Mouse (Mus musculus): ENCODE results near the gene 1110051M20Rik.

The 1110051M20Rik gene

GRCm38 (mm10) chr2:91457656-91458251 lies 13.2 kb upstream of the 1110051M20Rik start:
- DNase-seq = peak; percentile 52 to 68

- DNase-seq = peak; percentile 82 to 87
Observed at GRCm38 (mm10) chr2:91457259-91457655, 12.8 kb upstream of the 1110051M20Rik start, which contains the start of gene Lrp4. Lrp4 (plus strand) TSS chr2:91457511.

DNA sequence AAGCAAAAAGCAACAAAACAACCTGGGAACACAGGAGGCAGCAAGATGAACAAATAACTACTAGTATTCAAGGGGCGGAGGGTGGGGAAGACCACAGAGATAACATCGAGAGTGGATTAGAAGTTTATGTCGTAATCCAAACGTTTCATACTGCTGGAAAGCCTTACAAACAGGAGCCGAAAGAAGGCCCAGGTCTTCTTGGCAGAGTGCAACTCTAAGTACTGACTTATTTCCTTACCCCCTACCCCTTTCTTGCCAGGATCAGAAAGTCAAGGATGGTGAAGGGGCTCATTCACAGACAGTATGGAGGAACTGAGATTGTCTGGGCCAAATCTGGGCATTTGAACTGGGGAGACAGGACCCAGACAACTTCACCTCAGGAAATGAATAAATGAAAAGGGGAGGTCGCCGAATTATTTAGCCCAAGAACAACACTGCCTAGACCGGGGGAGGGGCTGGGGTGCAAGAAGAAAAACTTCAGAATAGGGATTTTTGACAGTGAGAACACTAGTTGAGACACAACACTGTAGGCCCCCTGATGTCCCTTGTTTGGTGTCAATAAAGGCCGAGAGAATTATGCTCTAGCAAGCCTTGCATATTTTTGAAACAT lies 12.1 kb upstream of the 1110051M20Rik start:
- DNase-seq = no peak

DNA sequence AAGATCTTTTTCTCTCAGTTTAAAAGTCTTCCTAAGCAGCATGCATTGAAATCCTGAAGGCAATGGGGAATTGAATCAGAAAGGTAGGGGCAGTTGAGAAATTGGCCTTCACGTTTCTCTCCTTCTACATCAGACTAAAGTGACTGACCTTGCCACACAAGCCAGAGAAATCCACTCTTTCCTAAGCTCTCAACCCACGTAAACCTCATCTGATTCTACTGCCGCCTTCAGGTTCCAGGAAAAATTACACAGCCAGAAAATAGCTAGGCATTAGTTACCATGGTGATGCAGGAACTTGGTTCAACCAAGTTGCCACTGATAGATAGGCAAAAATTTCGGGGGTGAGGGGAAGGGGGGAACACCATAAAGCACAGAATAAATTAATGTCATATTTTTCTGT lies 11.3 kb upstream of the 1110051M20Rik start:
- no peak for DNase-seq

GRCm38 (mm10) chr2:91454434-91454833 lies 9.9 kb upstream of the 1110051M20Rik start:
- DNase-seq = no peak

- DNase-seq = no peak
Observed at GRCm38 (mm10) chr2:91453231-91454075, 8.9 kb upstream of the 1110051M20Rik start.

- no peak for DNase-seq
Observed at GRCm38 (mm10) chr2:91452658-91453057, 8.2 kb upstream of the 1110051M20Rik start.

DNA sequence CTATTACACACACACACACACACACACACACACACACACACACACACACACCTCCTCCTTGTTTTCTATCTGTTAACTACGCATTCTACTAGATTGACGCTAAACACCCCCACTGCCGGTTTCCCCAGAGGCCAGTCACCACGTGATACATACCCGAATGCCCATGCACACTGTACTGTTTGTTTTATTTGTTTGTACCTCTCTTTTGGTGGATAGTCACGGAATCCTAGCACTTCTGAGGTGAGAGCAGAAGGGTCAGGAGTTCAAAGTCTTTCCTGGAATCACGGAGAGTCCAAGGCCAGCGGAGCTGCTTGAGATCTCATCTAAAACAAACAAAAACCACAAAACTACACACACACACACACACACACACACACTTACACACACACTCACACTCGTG lies 5.8 kb upstream of the 1110051M20Rik start:
- no peak for DNase-seq

DNA sequence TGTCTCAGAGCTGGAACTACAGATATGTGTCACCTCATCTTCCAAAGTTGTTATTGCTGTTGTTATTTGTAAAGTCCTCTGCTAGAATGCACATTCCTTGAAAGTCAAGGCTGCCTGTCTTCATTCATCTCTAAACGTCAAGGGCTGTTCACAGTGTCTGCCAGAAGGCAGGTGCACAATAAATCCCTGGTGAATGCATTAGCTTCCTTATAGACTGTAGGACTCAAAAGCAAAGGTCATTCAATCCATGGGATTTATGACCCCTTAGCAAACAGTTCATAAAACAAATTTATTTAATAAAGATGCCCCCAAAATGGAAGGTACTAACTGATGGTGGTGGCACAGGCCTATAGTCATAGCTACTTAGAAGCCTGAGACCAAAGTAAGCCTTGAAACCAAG lies 5.2 kb upstream of the 1110051M20Rik start:
- no peak for DNase-seq

GRCm38 (mm10) chr2:91442241-91442640 lies 2.3 kb downstream of the 1110051M20Rik start:
- DNase-seq = no peak

- no peak for DNase-seq
Observed at GRCm38 (mm10) chr2:91441715-91442114, 2.8 kb downstream of the 1110051M20Rik start.

- DNase-seq = no peak
Observed at GRCm38 (mm10) chr2:91440686-91441085, 3.8 kb downstream of the 1110051M20Rik start.

DNA sequence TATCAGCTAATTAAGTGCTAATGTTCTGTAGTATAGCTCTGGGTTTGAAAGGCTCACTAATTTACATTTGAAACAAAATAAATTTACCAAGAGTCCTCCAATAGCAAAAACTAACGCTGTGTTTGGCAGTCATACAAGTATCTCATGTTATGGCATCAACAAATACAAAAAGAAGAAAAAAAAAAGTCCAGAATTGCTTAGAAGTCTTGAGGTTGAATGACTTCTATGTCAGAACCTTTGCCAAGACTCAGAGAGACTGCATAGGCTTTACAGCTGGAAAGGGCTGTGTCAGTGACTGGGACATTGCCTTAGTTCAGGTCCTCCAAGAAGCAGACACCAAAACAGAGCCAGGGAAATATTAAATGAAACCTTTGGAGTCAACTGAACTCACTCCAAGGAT lies 4.6 kb downstream of the 1110051M20Rik start:
- DNase-seq = no peak

DNA sequence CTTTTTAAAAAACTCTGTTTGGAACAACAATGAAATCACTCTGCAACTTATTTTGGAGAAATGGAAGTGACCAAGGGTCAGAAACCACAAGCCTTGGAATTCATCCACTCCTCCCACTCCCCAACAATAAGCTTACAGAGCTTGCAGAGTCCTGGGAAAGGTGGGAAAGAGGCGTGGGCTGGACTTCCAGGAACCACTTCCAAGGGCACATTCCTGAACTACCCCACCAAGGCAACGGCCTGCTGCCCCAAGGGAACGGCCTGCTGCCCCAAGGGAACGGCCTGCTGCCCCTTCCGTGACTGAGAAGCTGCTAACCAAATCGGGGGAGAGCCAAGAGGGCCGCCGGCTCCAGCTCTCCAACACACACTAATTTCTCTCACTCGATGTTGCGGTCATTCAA lies 5.2 kb downstream of the 1110051M20Rik start:
- DNase-seq = peak in 1 of 2 experiments; percentile 44

DNA sequence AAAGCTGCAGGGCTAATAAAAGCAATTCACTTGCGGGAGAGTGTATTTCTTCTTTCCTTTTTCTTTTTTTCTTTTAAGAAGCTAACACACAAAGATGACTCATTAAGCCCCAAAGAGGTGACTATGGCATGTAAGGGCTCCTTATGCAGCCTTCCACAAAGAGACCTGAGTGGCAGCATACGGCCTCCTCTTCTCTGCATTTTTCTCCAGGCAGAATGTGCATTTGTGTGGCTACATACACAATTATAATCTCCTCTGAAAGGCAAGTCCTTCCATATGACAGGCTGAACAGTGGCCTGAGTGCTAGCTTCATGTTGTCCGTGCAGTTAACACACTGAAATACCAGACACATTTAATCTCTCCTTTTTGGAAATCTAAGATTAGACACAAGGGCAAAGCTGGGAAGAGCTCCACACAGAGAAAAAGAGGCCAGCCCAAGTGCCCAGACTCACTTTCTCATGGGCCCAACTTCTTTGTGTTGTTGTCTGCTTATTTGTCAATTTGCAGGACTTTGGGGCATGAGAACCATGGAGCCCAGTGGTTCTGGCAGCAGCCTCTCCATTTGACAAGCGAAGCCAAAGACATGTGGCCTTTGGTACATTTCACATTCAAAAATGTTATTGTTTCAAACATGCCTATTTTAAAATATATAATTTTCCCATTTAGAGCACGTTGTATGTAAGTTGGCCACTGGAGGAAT lies 7.2 kb downstream of the 1110051M20Rik start:
- no peak for DNase-seq

DNA sequence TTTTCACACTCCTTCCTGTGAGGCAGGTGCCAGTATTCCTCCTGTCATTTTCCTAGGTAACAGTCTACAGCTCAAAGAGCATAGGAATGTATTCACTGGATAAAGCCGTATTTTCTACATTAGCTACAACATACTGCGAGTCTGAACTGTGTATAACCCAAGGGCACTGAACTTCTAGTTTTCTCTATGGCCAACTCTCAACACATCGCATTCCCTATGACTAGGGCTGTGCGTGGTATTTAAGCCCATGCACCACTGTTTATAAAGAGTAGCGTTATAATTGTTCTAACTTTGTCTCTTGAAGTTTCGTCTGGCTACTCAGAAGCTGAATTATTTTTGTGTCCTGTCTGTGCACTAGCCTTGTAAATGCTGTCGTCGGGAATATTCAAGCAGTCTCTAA lies 7.8 kb downstream of the 1110051M20Rik start:
- no peak for DNase-seq

- DNase-seq = no peak
Observed at GRCm38 (mm10) chr2:91430600-91430919, 13.9 kb downstream of the 1110051M20Rik start.

- no peak for DNase-seq
Observed at GRCm38 (mm10) chr2:91429915-91430599, 14.4 kb downstream of the 1110051M20Rik start.

DNA sequence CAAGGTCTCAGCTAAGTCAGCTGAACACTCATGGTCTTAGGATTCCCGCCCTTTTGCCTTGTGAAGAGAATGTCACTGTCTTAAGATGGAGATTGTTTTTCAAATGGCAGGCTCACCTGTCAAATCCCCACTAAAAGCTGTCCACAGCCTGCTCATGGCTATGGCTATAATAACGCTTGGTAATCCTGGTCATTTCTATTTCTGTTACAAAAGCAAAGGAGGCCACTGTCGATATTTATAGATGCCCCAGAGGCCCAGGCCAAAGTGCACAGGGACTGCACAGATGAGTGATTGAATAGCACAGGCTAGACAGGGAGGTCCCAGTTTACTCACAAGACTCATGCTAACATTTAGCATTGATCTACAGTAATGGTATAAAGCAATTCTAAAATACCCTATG lies 15.4 kb downstream of the 1110051M20Rik start:
- DNase-seq = no peak

DNA sequence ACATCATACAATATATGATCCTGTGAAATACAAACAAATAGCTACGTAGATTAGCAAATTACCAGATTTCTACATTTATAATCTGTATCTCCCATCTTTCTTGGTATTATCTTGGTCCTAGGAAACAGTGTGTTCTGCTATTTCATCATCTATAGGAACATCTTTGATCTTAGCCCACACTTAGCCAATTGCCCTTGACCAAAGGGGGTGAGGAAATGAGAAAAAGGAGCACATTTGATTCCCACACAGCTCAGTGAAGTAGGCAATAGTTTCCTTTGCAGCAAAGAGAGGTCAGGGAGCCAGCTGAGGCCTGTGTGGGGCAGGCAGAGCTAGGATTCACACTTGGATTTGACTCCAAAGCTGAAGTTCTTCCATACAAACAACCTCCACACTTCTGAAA lies 18.2 kb downstream of the 1110051M20Rik start:
- no peak for DNase-seq

- DNase-seq = no peak
Observed at GRCm38 (mm10) chr2:91424061-91424720, 20.3 kb downstream of the 1110051M20Rik start.

DNA sequence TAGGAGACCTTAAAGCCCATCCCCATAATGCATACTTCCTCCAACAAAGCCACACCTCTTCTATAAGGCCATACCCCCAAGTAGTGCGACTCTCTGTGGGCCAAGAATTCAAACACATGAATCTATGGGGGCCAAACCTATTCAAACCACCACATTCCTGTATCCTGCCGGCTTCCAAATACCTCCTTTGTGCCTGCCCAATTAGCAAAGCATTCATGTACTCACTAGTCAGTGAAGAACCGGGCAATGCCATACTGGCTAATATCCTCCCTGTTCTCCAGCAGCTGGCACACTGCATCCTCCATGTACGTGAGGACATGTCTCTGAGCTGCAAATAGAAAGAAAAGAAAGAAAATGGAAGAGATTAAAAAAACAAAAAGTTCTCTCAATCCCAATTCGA lies 22.9 kb downstream of the 1110051M20Rik start:
- DNase-seq = no peak

Measured in kidney, postnatal 4 days (tissue).